ENCODE assay signal across 17 mouse cellular contexts in the genomic region with DNA sequence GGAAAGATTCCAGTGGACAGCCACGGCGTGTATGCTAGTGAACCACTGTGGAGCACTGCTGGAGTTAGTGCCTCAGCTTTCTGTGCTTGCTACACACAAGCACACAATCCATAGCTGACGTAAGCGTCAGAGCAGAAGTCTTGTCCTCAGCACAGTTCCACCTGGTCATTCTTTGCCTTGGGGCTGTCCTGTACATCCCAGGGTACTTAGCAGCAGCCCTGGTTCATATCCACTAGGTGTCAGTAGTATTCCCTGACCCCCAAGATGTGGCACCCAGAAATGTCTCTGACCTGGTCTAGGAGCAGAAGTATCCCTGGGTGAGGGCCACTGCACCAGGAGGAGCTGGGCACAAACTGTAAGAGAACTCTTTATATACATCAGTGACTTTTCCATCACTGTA. TPM values are rescaled to one million over a fixed set of nuclear protein-coding genes. Genes with fewer than 3 reads are reported as not detected.
A peak's percentile ranks its signal among the peaks of the same experiment; 100 is the strongest.
DNase-seq lines count a peak whose midpoint lies in the region; ATAC-seq and TF ChIP-seq lines count a peak whose summit lies in the region.
"Had no signal": no experiment of that assay in that cellular context is flagged by ENCODE, and none has a peak within 500 bp of the region (broad histone marks: within the 10 kb centered on the region; RNA-seq: fewer than 3 reads in every experiment).

No protein-coding gene starts in this region.

- no peak overlapping the region for H3K27ac ChIP-seq in kidney, postnatal 0 days
- H3K27ac ChIP-seq in kidney, embryonic 16.5 days (ENCODE audit: low read length), result no peak overlapping the region
- H3K27ac ChIP-seq: limb, embryonic 12.5 days; neural tube, embryonic 13.5 days had no signal

- no peak overlapping the region for H3K9ac ChIP-seq in kidney, postnatal 0 days (ENCODE audit: low read depth, low read length)
- no peak overlapping the region for H3K9ac ChIP-seq in kidney, embryonic 16.5 days (replicated peaks; ENCODE audit: low read length)
- H3K9ac ChIP-seq: limb, embryonic 12.5 days; neural tube, embryonic 13.5 days had no signal

- no peaks in the 10 kb centered on the region for H3K9me3 ChIP-seq in kidney, postnatal 0 days (replicated peaks; ENCODE audit: low read length)
- H3K9me3 ChIP-seq in kidney, embryonic 16.5 days (ENCODE audit: low read length), result no peaks in the 10 kb centered on the region
- H3K9me3 ChIP-seq: limb, embryonic 12.5 days had no signal

- no peak overlapping the region for H3K4me2 ChIP-seq in kidney, postnatal 0 days (ENCODE audit: low read length)
- H3K4me2 ChIP-seq in kidney, embryonic 16.5 days (replicated peaks; ENCODE audit: low read depth, low read length), result no peak overlapping the region
- H3K4me2 ChIP-seq: limb, embryonic 12.5 days; neural tube, embryonic 13.5 days had no signal

- no peak overlapping the region for H3K4me3 ChIP-seq in kidney, postnatal 0 days (replicated peaks; ENCODE audit: low read depth, low read length)
- no peak overlapping the region for H3K4me3 ChIP-seq in kidney, embryonic 16.5 days (ENCODE audit: low read length)
- H3K4me3 ChIP-seq: limb, embryonic 12.5 days; neural tube, embryonic 13.5 days had no signal

- ATAC-seq in kidney, postnatal 0 days (replicated peaks; ENCODE audit: low FRiP score, low read depth), result no peak
- ATAC-seq in kidney, embryonic 16.5 days (ENCODE audit: low FRiP score, low TSS enrichment), result no peak
- no peak for ATAC-seq in megakaryocyte, adult 5-6 weeks (ENCODE audit: poor library complexity, severe bottlenecking)
- ATAC-seq: inflammation-experienced regulatory T-cells, adult 6 months had no signal

- 94% methylated on average over 4 of the region's 4 CpGs for WGBS in kidney, postnatal 0 days
- whole genome bisulfite sequencing in kidney, embryonic 16.5 days, result 96% methylated on average over 4 of the region's 4 CpGs

- peak; percentile 43 for TF ChIP-seq CTCF in kidney, postnatal 0 days (IDR thresholded peaks at IDR 0.05; ENCODE audit: low read depth)

- H3K4me1 ChIP-seq in kidney, postnatal 0 days (replicated peaks; ENCODE audit: insufficient read depth, low read length), result no peaks in the 10 kb centered on the region
- H3K4me1 ChIP-seq in kidney, embryonic 16.5 days (ENCODE audit: insufficient read depth, low read length), result no peaks in the 10 kb centered on the region

- no peaks in the 10 kb centered on the region for H3K36me3 ChIP-seq in kidney, postnatal 0 days (ENCODE audit: insufficient read depth, low read length)
- H3K36me3 ChIP-seq in kidney, embryonic 16.5 days (ENCODE audit: insufficient read depth, low read length), result no peaks in the 10 kb centered on the region
- H3K36me3 ChIP-seq: neural tube, embryonic 13.5 days had no signal

- no peaks in the 10 kb centered on the region for H3K27me3 ChIP-seq in kidney, postnatal 0 days (ENCODE audit: insufficient read depth, low read length)
- no peaks in the 10 kb centered on the region for H3K27me3 ChIP-seq in kidney, embryonic 16.5 days (ENCODE audit: insufficient read depth, low read length)
- H3K27me3 ChIP-seq: limb, embryonic 12.5 days; neural tube, embryonic 13.5 days had no signal

- DNase-seq in kidney, postnatal 0 days (ENCODE audit: low spot score), result no peak
- DNase-seq in 3T3-L1 (ENCODE audit: low read depth, low spot score) (peak; percentile 21), 416B (ENCODE audit: low read depth) (peak; percentile 39)
- peak; percentile 12 for DNase-seq in induced T-regulatory cell, adult 2 months (ENCODE audit: low read depth)
- no peak for DNase-seq in left cerebral cortex, adult 8-10 months (ENCODE audit: low spot score in 2 of 2)
- DNase-seq: adrenal gland, postnatal 25 days; cerebellum, postnatal 10 days; kidney, postnatal 25 days; thymus, postnatal 14 days had no signal

RNA-seq across cellular contexts. Expression of gene Rab22a, which starts 38.9 kb away (rescaled TPM):
- 33.0 and 35.6 TPM in 2 replicates for polyA plus RNA-seq in kidney, postnatal 0 days (2015; fragmentation: Nextera tagmentation; extraction: Ambion mirVana)
- 35.6 and 37.1 TPM in 2 replicates for polyA plus RNA-seq in kidney, embryonic 16.5 days (2015; fragmentation: Nextera tagmentation; extraction: Ambion mirVana)
- 15.9 and 16.6 TPM in 2 replicates for total RNA-seq in megakaryocyte, adult 5-6 weeks (2015)
- total RNA-seq in megakaryocyte, adult 5-6 weeks (2017), result 8.5 and 9.2 TPM in 2 replicates
- total RNA-seq in left cerebral cortex, adult 8-10 months (2022), result 10 to 100 TPM; 23.9 to 29.7 (median 27.3) TPM

RNA-seq across cellular contexts. Expression of gene Ankrd60, which starts 42.5 kb away (rescaled TPM):
- polyA plus RNA-seq in kidney, postnatal 0 days (2015; fragmentation: Nextera tagmentation; extraction: Ambion mirVana), result not detected in 2 replicates
- not detected in 2 replicates for polyA plus RNA-seq in kidney, embryonic 16.5 days (2015; fragmentation: Nextera tagmentation; extraction: Ambion mirVana)
- not detected in 2 replicates for total RNA-seq in megakaryocyte, adult 5-6 weeks (2015)
- not detected in 2 replicates for total RNA-seq in megakaryocyte, adult 5-6 weeks (2017)
- total RNA-seq in left cerebral cortex, adult 8-10 months (2022), result not detected
- total RNA-seq: adrenal gland, postnatal 25 days; heart, postnatal 25 days; layer of hippocampus, postnatal 25 days had no signal
- polyA plus RNA-seq: inflammation-experienced regulatory T-cells, adult 6 months; limb, embryonic 12.5 days; neural tube, embryonic 13.5 days; stomach, embryonic 14.5 days had no signal

Comparison
In these comparisons a context has a peak if more than half of its experiments do, and no peak if none do; other contexts are left out.
1. DNase-seq: peak in 3T3-L1 (single experiment), 416B (single experiment) and induced T-regulatory cell, adult 2 months (single experiment); none in kidney, postnatal 0 days (single experiment) and left cerebral cortex, adult 8-10 months (0 of 2).